Mouse (Mus musculus) kidney, embryonic 14.5 days (tissue): ENCODE measurements around the gene Zfp853. TPM values are rescaled to one million over a fixed set of nuclear protein-coding genes. Genes with fewer than 3 reads are reported as not detected.

ENCODE experiments used
- ATAC-seq: fragments of 200-750 bp; cut with Nextera tagmentation; 2 replicates; pipeline ENCODE4 v1.8.0; 2017; ENCODE audit warnings: moderate number of reproducible peaks, mild to moderate bottlenecking, moderate TSS enrichment, moderate library complexity; ENCODE audit not compliant: low FRiP score, low TSS enrichment
- H3K27ac ChIP-seq: fragments of 300-500 bp; sonication (generic); 2 replicates; pipeline ENCODE4 v1.5.1; 2014; ENCODE audit warnings: low read depth, mild to moderate bottlenecking, low read length, moderate library complexity, mixed read lengths
- H3K27me3 ChIP-seq: fragments of 300-500 bp; sonication (generic); 2 replicates; pipeline ENCODE4 v1.6.1; 2014; ENCODE audit warnings: mild to moderate bottlenecking, low read length; ENCODE audit not compliant: control insufficient read depth, insufficient read depth
- H3K36me3 ChIP-seq: fragments of 300-500 bp; sonication (generic); 2 replicates; pipeline ENCODE4 v1.6.1; 2014; ENCODE audit warnings: low read length, mixed read lengths; ENCODE audit not compliant: control insufficient read depth, insufficient read depth
- H3K4me1 ChIP-seq: fragments of 300-500 bp; sonication (generic); 2 replicates; pipeline ENCODE4 v1.6.1; 2014; ENCODE audit warnings: low read length, mixed read lengths; ENCODE audit not compliant: control insufficient read depth, insufficient read depth
- H3K4me2 ChIP-seq: fragments of 300-500 bp; sonication (generic); replicated peaks from 2 replicates; pipeline ENCODE4 v1.6.1; 2014; ENCODE audit warnings: low read depth, mild to moderate bottlenecking, low read length
- H3K4me3 ChIP-seq: fragments of 300-500 bp; sonication (generic); 2 replicates; pipeline ENCODE4 v1.5.1; 2014; ENCODE audit warnings: mild to moderate bottlenecking, low read length
- H3K9ac ChIP-seq: fragments of 300-500 bp; sonication (generic); 2 replicates; pipeline ENCODE4 v1.6.1; 2014; ENCODE audit warnings: low read depth, mild to moderate bottlenecking, low read length, moderate library complexity
- H3K9me3 ChIP-seq: fragments of 300-500 bp; sonication (generic); 2 replicates; pipeline ENCODE4 v1.6.1; 2016; ENCODE audit warnings: low read length; ENCODE audit not compliant: control insufficient read depth
- WGBS: fragments of 180-500 bp; shearing (Covaris S2); extraction: QIAGEN DNeasy Blood & Tissue Kit; methylation state at CpG from one replicate; pipeline ENCODE4 v1.1.7; 2014; 5-methylcytosine and 5-hydroxymethylcytosine counted together
- polyA plus RNA-seq: library from polyadenylated mRNA; unstranded; fragments of >200 nt; fragmentation: Nextera tagmentation; extraction: Ambion mirVana; gene quantifications from 2 replicates; pipeline ENCODE4 v1.2.1, GENCODE M21; 2014

The Zfp853 gene
- polyA plus RNA-seq, 1 experiment from 2014 or later: 0.08 TPM

- Histone ChIP-seq H3K9ac (no peak overlapping the region), H3K27ac (no peak overlapping the region), H3K4me2 (no peak overlapping the region), H3K4me1 (no peaks in the 10 kb centered on the region), H3K4me3 (no peak overlapping the region), H3K9me3 (no peaks in the 10 kb centered on the region), H3K36me3 (peaks cover 53% of the 10 kb centered on the region), H3K27me3 (no peaks in the 10 kb centered on the region)
- no peak for ATAC-seq
- WGBS: 75% methylated on average over 8 of the region's 8 CpGs
Measured at GRCm38 (mm10) chr5:143301296-143301695, 7.9 kb upstream of the Zfp853 start.

DNA sequence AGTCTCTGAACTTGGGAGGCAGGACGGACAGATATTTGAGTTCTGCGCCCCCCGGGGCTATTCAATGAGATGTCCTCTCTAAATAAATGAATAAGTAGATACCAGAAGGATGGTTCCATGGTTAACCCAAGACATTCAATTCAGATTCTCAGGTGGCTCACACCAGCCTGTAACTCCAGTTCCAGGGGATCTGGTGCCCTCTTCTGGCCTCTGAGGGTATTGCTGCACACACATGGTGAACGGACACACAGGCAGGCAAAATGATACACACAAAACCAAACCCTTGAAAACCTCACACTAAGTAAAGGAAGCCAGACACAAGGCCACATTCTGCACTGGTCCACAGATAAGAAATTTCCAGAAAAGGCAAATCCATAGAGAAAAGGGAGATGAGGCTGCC is 6.3 kb upstream of the Zfp853 start:
- no peaks in the 10 kb centered on the region for H3K4me1 ChIP-seq
- no peak overlapping the region for H3K4me3 ChIP-seq
- H3K27me3 ChIP-seq: no peaks in the 10 kb centered on the region
- H3K9me3 ChIP-seq: no peaks in the 10 kb centered on the region; the same call in 1 of the 2 replicates
- ATAC-seq: no peak
- H3K4me2 ChIP-seq: no peak overlapping the region
- no peak overlapping the region for H3K9ac ChIP-seq
- no peak overlapping the region for H3K27ac ChIP-seq
- WGBS: 94% methylated on average over 4 of the region's 4 CpGs
- peaks cover 37% of the 10 kb centered on the region for H3K36me3 ChIP-seq

DNA sequence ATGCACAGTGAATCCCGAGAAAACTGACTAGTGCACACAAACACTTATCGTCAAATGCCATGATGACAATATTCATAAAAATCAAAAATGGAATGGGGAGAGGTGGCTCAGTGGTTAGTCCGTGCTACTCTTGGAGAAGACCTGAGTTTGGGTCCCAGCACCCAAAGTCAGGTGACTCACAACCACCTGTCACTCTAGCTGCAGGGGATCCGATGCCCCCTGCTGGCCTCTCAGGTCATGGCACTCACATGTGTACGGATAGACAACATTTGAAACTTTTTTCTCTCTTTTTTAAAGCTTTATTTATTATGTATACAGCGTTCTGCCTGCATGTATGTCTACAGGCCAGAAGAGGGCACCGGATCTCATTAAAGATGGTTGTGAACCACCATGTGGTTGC is 5.0 kb upstream of the Zfp853 start:
- Histone ChIP-seq H3K9me3 (no peaks in the 10 kb centered on the region; the same call in 1 of the 2 replicates), H3K9ac (no peak overlapping the region), H3K36me3 (peaks cover 35% of the 10 kb centered on the region), H3K27me3 (peaks cover 11% of the 10 kb centered on the region), H3K4me2 (no peak overlapping the region), H3K4me3 (no peak overlapping the region), H3K4me1 (peaks cover 5% of the 10 kb centered on the region; the same call in 1 of the 2 replicates), H3K27ac (no peak overlapping the region)
- 95% methylated on average over 7 of the region's 7 CpGs for WGBS
- ATAC-seq: no peak

GRCm38 (mm10) chr5:143297986-143298385 is 4.6 kb upstream of the Zfp853 start:
- 89% methylated on average over 9 of the region's 9 CpGs for WGBS
- H3K4me2 ChIP-seq: no peak overlapping the region
- H3K4me1 ChIP-seq: peaks cover 9% of the 10 kb centered on the region; the same call in 1 of the 2 replicates
- no peak overlapping the region for H3K27ac ChIP-seq
- H3K9ac ChIP-seq: no peak overlapping the region
- H3K9me3 ChIP-seq: no peaks in the 10 kb centered on the region; the same call in 1 of the 2 replicates
- H3K4me3 ChIP-seq: no peak overlapping the region
- ATAC-seq: no peak
- H3K36me3 ChIP-seq: peaks cover 31% of the 10 kb centered on the region
- H3K27me3 ChIP-seq: peaks cover 15% of the 10 kb centered on the region

DNA sequence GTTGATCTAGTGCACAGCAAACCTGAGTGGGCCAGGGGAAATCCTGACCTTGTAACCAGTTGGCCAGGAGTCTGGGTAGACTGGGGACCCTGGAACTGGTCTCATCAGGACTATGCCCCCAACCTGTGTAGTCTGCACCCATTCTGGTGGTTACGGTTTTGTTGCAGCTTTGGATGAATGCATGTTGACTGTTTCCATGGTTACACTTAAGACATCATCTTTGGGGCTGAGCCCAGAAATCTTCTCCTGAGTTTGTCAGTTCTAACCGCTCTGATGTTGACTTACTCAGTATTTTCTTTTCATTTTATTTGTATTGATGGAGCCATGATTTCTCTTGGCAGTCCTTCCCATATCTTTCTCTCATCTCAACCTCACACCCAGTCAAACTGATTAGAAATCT is 1.9 kb upstream of the Zfp853 start:
- no peak for ATAC-seq

DNA sequence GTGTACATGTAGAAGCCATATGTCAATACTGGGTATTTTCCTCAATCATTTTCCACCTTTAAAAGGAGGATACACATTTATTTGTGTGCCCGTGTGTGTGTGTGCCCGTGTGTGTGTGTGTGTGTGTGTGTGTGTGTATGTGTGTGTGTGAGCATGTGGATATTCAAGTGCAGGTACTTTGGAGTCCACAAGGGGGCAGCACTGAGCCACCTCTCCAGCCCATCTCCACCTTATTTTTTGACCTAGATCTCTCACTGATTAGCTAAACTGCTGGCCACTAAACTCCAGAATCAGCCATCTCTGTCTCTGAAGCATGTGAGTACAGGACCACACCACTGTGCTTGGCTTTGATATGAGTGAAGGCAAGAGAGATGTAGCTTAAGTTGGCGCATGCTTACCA is 1.4 kb upstream of the Zfp853 start:
- WGBS: 83% methylated on average over 3 of the region's 3 CpGs
- Histone ChIP-seq H3K9me3 (no peaks in the 10 kb centered on the region; the same call in 1 of the 2 replicates), H3K4me1 (peaks cover 14% of the 10 kb centered on the region; the same call in 1 of the 2 replicates), H3K27me3 (peaks cover 31% of the 10 kb centered on the region), H3K36me3 (peaks cover 1% of the 10 kb centered on the region), H3K4me3 (no peak overlapping the region), H3K4me2 (no peak overlapping the region), H3K9ac (no peak overlapping the region), H3K27ac (no peak overlapping the region)
- ATAC-seq: no peak

More for the DNA sequence above, 1.9 kb upstream of the Zfp853 start:
- Histone ChIP-seq H3K27ac (no peak overlapping the region), H3K27me3 (peaks cover 31% of the 10 kb centered on the region), H3K36me3 (peaks cover 6% of the 10 kb centered on the region), H3K9me3 (no peaks in the 10 kb centered on the region; the same call in 1 of the 2 replicates), H3K4me2 (no peak overlapping the region), H3K4me3 (no peak overlapping the region), H3K4me1 (peaks cover 14% of the 10 kb centered on the region; the same call in 1 of the 2 replicates), H3K9ac (no peak overlapping the region)
- 97% methylated on average over 2 of the region's 2 CpGs for WGBS

GRCm38 (mm10) chr5:143292879-143293278 is 544 bp downstream of the Zfp853 start:
- Histone ChIP-seq H3K4me2 (peak overlapping the region; percentile 98), H3K27me3 (peaks cover 51% of the 10 kb centered on the region), H3K9ac (peak overlapping the region; percentile 63), H3K9me3 (no peaks in the 10 kb centered on the region; the same call in 1 of the 2 replicates), H3K36me3 (no peaks in the 10 kb centered on the region), H3K4me3 (peak overlapping the region; percentile 59), H3K4me1 (peaks cover 14% of the 10 kb centered on the region; the same call in 1 of the 2 replicates), H3K27ac (no peak overlapping the region)
- no peak for ATAC-seq
- 1% methylated on average over 18 of the region's 19 CpGs for WGBS

GRCm38 (mm10) chr5:143289299-143289698 is 4.1 kb downstream of the Zfp853 start:
- WGBS: 73% methylated on average over 9 of the region's 9 CpGs
- H3K9me3 ChIP-seq: no peaks in the 10 kb centered on the region
- H3K4me2 ChIP-seq: no peak overlapping the region
- peaks cover 72% of the 10 kb centered on the region for H3K27me3 ChIP-seq
- peaks cover 14% of the 10 kb centered on the region; the same call in 1 of the 2 replicates for H3K4me1 ChIP-seq
- H3K9ac ChIP-seq: no peak overlapping the region
- no peaks in the 10 kb centered on the region for H3K36me3 ChIP-seq
- H3K4me3 ChIP-seq: no peak overlapping the region
- H3K27ac ChIP-seq: no peak overlapping the region
- ATAC-seq: no peak

DNA sequence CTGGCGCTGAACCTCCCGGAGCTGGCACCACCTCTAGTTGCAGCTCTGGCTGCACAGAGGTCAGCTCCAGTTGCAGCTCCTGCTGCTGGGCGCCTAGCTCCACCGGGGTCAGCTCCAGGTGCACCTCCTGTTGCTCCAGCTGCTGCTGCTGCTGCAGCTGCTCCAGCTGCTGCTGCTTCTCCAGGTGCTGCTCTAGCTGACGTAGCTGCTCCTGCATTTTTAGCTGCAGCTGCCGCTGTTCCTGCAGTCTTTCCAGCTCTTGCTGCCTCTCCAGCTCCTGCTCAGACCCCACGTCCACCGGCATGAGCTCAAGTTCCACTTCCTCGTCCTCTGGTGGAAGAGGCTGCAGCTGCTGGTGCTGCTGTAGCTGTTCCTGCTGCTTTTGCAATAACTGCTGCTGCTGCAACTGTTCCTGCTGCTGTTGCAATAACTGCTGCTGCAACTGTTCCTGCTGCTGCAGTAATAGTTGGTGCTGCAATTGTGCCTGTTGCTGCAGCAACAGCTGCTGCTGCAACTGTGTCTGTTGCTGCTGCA is 5.0 kb downstream of the Zfp853 start:
- H3K27ac ChIP-seq: no peak overlapping the region
- no peaks in the 10 kb centered on the region for H3K36me3 ChIP-seq
- H3K4me1 ChIP-seq: peaks cover 10% of the 10 kb centered on the region; the same call in 1 of the 2 replicates
- 9% methylated on average over 9 of the region's 9 CpGs for WGBS
- no peak for ATAC-seq
- peaks cover 64% of the 10 kb centered on the region for H3K27me3 ChIP-seq
- peak overlapping the region; percentile 29 for H3K4me3 ChIP-seq
- no peaks in the 10 kb centered on the region for H3K9me3 ChIP-seq
- peak overlapping the region; percentile 49 for H3K4me2 ChIP-seq
- H3K9ac ChIP-seq: peak overlapping the region; percentile 35; the same call in 1 of the 2 replicates
